Mouse (Mus musculus): ENCODE results near the gene Itpk1. TPM values are rescaled to one million over a fixed set of nuclear protein-coding genes. Genes with fewer than 3 reads are reported as not detected.

The Itpk1 gene
- polyA plus RNA-seq, 1 experiment from 2014 or later = 8.4 TPM

DNA sequence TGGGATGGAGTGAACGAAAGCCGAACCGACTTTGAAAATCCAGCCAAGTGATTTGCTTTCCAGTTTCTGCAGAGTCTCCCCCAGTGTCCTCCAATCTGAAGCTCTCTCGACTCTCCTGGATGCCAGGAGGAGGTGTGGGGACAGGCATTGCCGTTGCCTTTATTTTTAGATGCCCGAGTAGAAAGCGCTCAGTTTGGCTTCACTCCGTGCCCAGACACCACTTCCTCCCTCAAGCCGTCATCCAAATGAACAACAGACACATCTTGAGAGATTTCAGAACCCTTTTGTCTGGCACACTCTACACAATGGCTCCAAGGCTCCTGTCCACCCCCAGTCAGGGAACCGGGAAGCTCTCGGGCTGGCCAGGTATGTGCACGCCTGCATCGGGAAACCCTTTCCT is 30.6 kb downstream of the Itpk1 start:
- H3K9me3 ChIP-seq (replicated peaks; ENCODE audit: control insufficient read depth, low read length) = no peaks in the 10 kb centered on the region
- H3K27me3 ChIP-seq (ENCODE audit: control insufficient read depth, insufficient read depth, low read length) = no peaks in the 10 kb centered on the region
- ATAC-seq (replicated peaks; ENCODE audit: insufficient number of reproducible peaks, low FRiP score, low TSS enrichment, low read depth) = no peak
- DNase-seq (ENCODE audit: low spot score) = no peak
- no peak overlapping the region for H3K4me2 ChIP-seq (ENCODE audit: low read depth, low read length)
- no peak overlapping the region for H3K27ac ChIP-seq (replicated peaks; ENCODE audit: low read depth, low read length)
- H3K4me3 ChIP-seq (ENCODE audit: low read depth, low read length) = no peak overlapping the region
- H3K36me3 ChIP-seq (replicated peaks; ENCODE audit: control insufficient read depth, insufficient read depth, low read depth, low read length) = no peaks in the 10 kb centered on the region
- WGBS = 91% methylated on average over 13 of the region's 13 CpGs
- H3K4me1 ChIP-seq (ENCODE audit: control insufficient read depth, insufficient read depth, low read length) = no peaks in the 10 kb centered on the region
- H3K9ac ChIP-seq (replicated peaks; ENCODE audit: low read length) = no peak overlapping the region

GRCm38 (mm10) chr12:102672857-102673839 is 31.6 kb downstream of the Itpk1 start:
- H3K4me1 ChIP-seq (ENCODE audit: control insufficient read depth, insufficient read depth, low read length) = no peaks in the 10 kb centered on the region
- H3K9ac ChIP-seq (replicated peaks; ENCODE audit: low read length) = no peak overlapping the region
- no peak overlapping the region for H3K4me2 ChIP-seq (ENCODE audit: low read depth, low read length)
- H3K36me3 ChIP-seq (replicated peaks; ENCODE audit: control insufficient read depth, insufficient read depth, low read depth, low read length) = no peaks in the 10 kb centered on the region
- ATAC-seq (replicated peaks; ENCODE audit: insufficient number of reproducible peaks, low FRiP score, low TSS enrichment, low read depth) (no peak), DNase-seq (ENCODE audit: low spot score) (no peak)
- H3K4me3 ChIP-seq (ENCODE audit: low read depth, low read length) = no peak overlapping the region
- H3K27me3 ChIP-seq (ENCODE audit: control insufficient read depth, insufficient read depth, low read length) = no peaks in the 10 kb centered on the region
- H3K9me3 ChIP-seq (replicated peaks; ENCODE audit: control insufficient read depth, low read length) = no peaks in the 10 kb centered on the region
- 87% methylated on average over 20 of the region's 20 CpGs for WGBS
- H3K27ac ChIP-seq (replicated peaks; ENCODE audit: low read depth, low read length) = no peak overlapping the region

- H3K4me2 ChIP-seq (ENCODE audit: low read depth, low read length) = no peak overlapping the region
- 70% methylated on average over 8 of the region's 8 CpGs for WGBS
- no peak for DNase-seq (ENCODE audit: low spot score)
- H3K4me3 ChIP-seq (ENCODE audit: low read depth, low read length) = no peak overlapping the region
- no peaks in the 10 kb centered on the region for H3K27me3 ChIP-seq (ENCODE audit: control insufficient read depth, insufficient read depth, low read length)
- H3K9ac ChIP-seq (replicated peaks; ENCODE audit: low read length) = no peak overlapping the region
- H3K9me3 ChIP-seq (replicated peaks; ENCODE audit: control insufficient read depth, low read length) = no peaks in the 10 kb centered on the region
- ATAC-seq (replicated peaks; ENCODE audit: insufficient number of reproducible peaks, low FRiP score, low TSS enrichment, low read depth) = no peak
- H3K36me3 ChIP-seq (replicated peaks; ENCODE audit: control insufficient read depth, insufficient read depth, low read depth, low read length) = no peaks in the 10 kb centered on the region
- no peaks in the 10 kb centered on the region for H3K4me1 ChIP-seq (ENCODE audit: control insufficient read depth, insufficient read depth, low read length)
- no peak overlapping the region for H3K27ac ChIP-seq (replicated peaks; ENCODE audit: low read depth, low read length)
These were observed 32.6 kb downstream of the Itpk1 start for GRCm38 (mm10) chr12:102672176-102672575.

GRCm38 (mm10) chr12:102670848-102671247 is 33.9 kb downstream of the Itpk1 start:
- Histone ChIP-seq H3K36me3 (replicated peaks; ENCODE audit: control insufficient read depth, insufficient read depth, low read depth, low read length) (no peaks in the 10 kb centered on the region), H3K9ac (replicated peaks; ENCODE audit: low read length) (no peak overlapping the region), H3K9me3 (replicated peaks; ENCODE audit: control insufficient read depth, low read length) (no peaks in the 10 kb centered on the region), H3K4me2 (ENCODE audit: low read depth, low read length) (no peak overlapping the region), H3K27me3 (ENCODE audit: control insufficient read depth, insufficient read depth, low read length) (no peaks in the 10 kb centered on the region), H3K27ac (replicated peaks; ENCODE audit: low read depth, low read length) (no peak overlapping the region), H3K4me3 (ENCODE audit: low read depth, low read length) (no peak overlapping the region), H3K4me1 (ENCODE audit: control insufficient read depth, insufficient read depth, low read length) (no peaks in the 10 kb centered on the region)
- WGBS = 55% methylated on average over 8 of the region's 8 CpGs
- DNase-seq (ENCODE audit: low spot score) = no peak
- no peak for ATAC-seq (replicated peaks; ENCODE audit: insufficient number of reproducible peaks, low FRiP score, low TSS enrichment, low read depth)

DNA sequence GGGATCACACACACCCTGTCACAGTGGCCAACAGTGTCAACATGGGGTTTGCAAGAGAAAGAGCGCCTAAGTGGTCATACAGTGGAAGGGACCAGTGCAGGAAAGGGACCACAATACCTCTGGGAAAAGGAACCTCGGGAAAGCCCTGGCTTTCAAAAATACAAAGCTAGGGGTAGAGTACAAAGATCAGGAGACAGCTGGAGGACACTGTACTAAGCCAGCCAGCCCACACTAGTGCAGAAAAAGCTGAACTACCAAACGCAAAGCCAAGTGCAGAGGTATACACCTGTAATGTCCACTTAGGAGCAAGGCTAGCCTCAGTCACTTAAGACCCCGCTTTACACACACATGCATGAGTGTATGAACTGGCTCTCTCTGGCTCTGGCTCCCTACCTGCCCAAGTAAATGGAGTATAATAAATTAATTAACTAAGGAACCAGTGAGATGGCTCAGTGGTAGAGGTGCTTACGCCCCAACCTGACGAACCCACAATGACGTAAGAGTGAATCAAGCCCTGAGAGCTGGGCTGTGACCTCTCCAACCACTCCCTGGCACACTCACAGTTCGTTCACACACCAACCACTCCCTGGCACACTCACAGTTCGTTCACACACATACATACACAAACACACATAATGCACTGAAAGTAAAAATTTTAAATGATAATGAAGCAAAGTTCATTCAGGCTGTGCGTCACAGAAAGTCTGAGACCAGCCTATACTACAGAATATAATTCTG is 39.1 kb downstream of the Itpk1 start:
- H3K9ac ChIP-seq (replicated peaks; ENCODE audit: low read length) = no peak overlapping the region
- no peak overlapping the region for H3K4me2 ChIP-seq (ENCODE audit: low read depth, low read length)
- no peaks in the 10 kb centered on the region for H3K4me1 ChIP-seq (ENCODE audit: control insufficient read depth, insufficient read depth, low read length)
- no peak for ATAC-seq (replicated peaks; ENCODE audit: insufficient number of reproducible peaks, low FRiP score, low TSS enrichment, low read depth)
- WGBS = 89% methylated on average over 10 of the region's 10 CpGs
- no peaks in the 10 kb centered on the region for H3K36me3 ChIP-seq (replicated peaks; ENCODE audit: control insufficient read depth, insufficient read depth, low read depth, low read length)
- no peak overlapping the region for H3K27ac ChIP-seq (replicated peaks; ENCODE audit: low read depth, low read length)
- no peak for DNase-seq (ENCODE audit: low spot score)
- no peaks in the 10 kb centered on the region for H3K27me3 ChIP-seq (ENCODE audit: control insufficient read depth, insufficient read depth, low read length)
- no peaks in the 10 kb centered on the region for H3K9me3 ChIP-seq (replicated peaks; ENCODE audit: control insufficient read depth, low read length)
- H3K4me3 ChIP-seq (ENCODE audit: low read depth, low read length) = no peak overlapping the region

- no peak overlapping the region for H3K4me2 ChIP-seq (ENCODE audit: low read depth, low read length)
- H3K27ac ChIP-seq (replicated peaks; ENCODE audit: low read depth, low read length) = no peak overlapping the region
- H3K4me1 ChIP-seq (ENCODE audit: control insufficient read depth, insufficient read depth, low read length) = no peaks in the 10 kb centered on the region
- H3K27me3 ChIP-seq (ENCODE audit: control insufficient read depth, insufficient read depth, low read length) = no peaks in the 10 kb centered on the region
- H3K4me3 ChIP-seq (ENCODE audit: low read depth, low read length) = no peak overlapping the region
- H3K9ac ChIP-seq (replicated peaks; ENCODE audit: low read length) = no peak overlapping the region
- WGBS = 96% methylated on average over 2 of the region's 2 CpGs
- DNase-seq (ENCODE audit: low spot score) (no peak), ATAC-seq (replicated peaks; ENCODE audit: insufficient number of reproducible peaks, low FRiP score, low TSS enrichment, low read depth) (no peak)
- H3K36me3 ChIP-seq (replicated peaks; ENCODE audit: control insufficient read depth, insufficient read depth, low read depth, low read length) = no peaks in the 10 kb centered on the region
- H3K9me3 ChIP-seq (replicated peaks; ENCODE audit: control insufficient read depth, low read length) = no peaks in the 10 kb centered on the region
These were observed 40.7 kb downstream of the Itpk1 start for GRCm38 (mm10) chr12:102664052-102664448.

- ATAC-seq (replicated peaks; ENCODE audit: insufficient number of reproducible peaks, low FRiP score, low TSS enrichment, low read depth) (no peak), DNase-seq (ENCODE audit: low spot score) (no peak)
- no peaks in the 10 kb centered on the region for H3K9me3 ChIP-seq (replicated peaks; ENCODE audit: control insufficient read depth, low read length)
- no peak overlapping the region for H3K4me2 ChIP-seq (ENCODE audit: low read depth, low read length)
- no peak overlapping the region for H3K9ac ChIP-seq (replicated peaks; ENCODE audit: low read length)
- no peak overlapping the region for H3K4me3 ChIP-seq (ENCODE audit: low read depth, low read length)
- H3K4me1 ChIP-seq (ENCODE audit: control insufficient read depth, insufficient read depth, low read length) = no peaks in the 10 kb centered on the region
- H3K27ac ChIP-seq (replicated peaks; ENCODE audit: low read depth, low read length) = no peak overlapping the region
- no peaks in the 10 kb centered on the region for H3K36me3 ChIP-seq (replicated peaks; ENCODE audit: control insufficient read depth, insufficient read depth, low read depth, low read length)
- no peaks in the 10 kb centered on the region for H3K27me3 ChIP-seq (ENCODE audit: control insufficient read depth, insufficient read depth, low read length)
- 82% methylated on average over 11 of the region's 11 CpGs for WGBS
These were observed 41.2 kb downstream of the Itpk1 start for GRCm38 (mm10) chr12:102663349-102664051.

Measured in embryonic facial prominence, embryonic 11.5 days (tissue).